Mouse (Mus musculus): ENCODE measurements around the gene Fam163a.

The Fam163a gene

DNA sequence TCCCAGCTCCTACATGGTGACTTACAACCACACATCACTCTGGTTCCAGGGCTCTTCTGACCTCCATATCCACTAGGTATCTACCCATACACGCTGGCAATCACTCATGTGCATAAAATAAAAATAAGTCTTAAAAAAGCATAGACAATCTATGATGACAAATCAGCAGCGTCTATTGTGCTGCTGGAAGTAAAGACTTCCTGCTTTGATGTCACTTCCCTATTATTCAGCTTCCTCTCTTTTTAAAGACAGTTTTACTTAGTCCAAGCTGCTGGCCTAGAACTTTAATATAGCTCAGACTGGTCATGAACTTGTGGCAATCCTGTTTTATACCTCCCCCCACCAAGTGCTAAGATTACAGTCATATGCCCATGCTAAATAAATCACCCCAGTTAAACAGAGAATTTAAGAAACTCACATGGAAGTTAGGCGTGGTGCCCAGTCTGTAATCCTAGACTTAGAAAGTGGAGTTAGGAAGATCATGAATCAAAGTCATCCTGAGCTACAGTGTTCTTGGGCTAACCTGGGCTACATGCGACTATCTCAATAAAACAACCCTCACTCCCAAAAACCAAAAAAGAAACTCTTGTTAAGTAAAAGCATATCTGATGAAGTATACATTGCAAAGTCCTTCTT is 176.4 kb downstream of the Fam163a start:
- DNase-seq (ENCODE audit: low spot score in 2 of 2): no peak

DNA sequence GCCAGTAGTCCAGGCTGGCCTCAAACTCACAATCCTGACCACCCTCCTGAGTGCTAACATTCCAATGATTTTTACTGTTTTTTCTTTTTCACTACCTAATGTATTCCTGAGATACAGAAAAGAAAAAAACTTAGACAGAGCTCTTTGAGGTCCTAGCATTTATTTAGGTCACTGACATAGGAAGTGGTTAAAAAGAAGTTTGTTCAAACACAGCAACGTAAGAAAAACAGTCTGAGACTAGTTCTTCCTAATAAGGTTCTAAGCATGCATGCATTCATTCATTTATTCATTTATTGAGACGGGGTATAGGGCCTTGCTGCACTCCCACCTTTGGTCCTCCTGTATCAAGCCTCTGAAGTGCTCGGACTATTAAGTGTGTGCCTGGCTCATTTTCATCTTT is 177.0 kb downstream of the Fam163a start:
- no peak for DNase-seq (ENCODE audit: low spot score in 2 of 2)

All from spleen, postnatal 14 days (tissue).